Mouse (Mus musculus): ENCODE results near the gene Lgals8.
"Not testable (repeated sequence)": the region's sequence is repeated elsewhere in the genome, so short reads cannot be mapped to it uniquely, and the experiment has no call there.

The Lgals8 gene

GRCm38 (mm10) chr13:12464844-12465243 lies at the start of gene Lgals8:
Gene Lgals8, minus strand, starts transcription at chr13:12464944.
- in situ Hi-C loops (cut with MboI; ENCODE audit: low sequenced_read_pairs): no loop called here

- in situ Hi-C loops (cut with MboI; ENCODE audit: low sequenced_read_pairs): no loop called here
Measured at GRCm38 (mm10) chr13:12511189-12511965, 46.6 kb upstream of the Lgals8 start.

DNA sequence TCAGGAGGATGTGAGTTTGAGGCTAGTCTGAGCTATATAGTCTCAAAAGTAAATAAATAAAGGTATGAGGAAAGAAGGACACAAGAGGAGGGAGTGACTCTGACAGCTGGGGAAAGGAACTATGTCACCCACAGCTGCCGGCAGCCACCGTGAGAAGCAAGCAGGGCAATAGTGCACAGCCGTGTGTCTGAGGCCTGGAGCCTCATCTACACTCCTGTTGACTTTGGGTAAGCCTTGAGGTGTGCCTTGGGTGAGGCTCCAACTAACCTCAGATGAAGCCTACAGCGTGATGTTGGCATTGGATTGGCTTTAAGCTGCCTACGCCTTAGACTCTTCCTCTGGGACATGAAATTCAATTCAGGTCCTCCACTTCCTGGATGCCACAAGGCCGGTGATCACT lies 45.3 kb upstream of the Lgals8 start:
- in situ Hi-C loops (cut with MboI; ENCODE audit: low sequenced_read_pairs): no loop called here

DNA sequence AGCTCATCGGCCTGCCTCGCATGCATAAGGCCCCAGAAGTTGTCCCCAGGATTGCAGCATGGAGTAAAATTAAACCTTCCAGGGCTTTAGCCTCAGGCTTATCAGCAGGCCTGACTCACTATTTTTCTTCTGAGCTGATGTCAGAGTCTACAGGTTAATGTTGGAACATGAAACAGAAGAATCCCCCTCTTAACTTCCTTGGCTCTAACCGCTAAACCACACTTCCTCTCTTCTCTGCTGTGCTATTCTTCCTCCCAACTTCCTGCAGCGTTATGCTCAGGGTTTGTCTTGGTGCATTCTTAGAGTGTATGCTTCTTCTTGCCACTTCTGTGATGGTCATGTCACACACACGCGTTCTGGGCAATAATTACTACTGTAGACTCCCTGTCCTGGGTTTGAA lies 42.7 kb upstream of the Lgals8 start:
- in situ Hi-C loops (cut with MboI; ENCODE audit: low sequenced_read_pairs): no loop called here

- in situ Hi-C loops (cut with MboI; ENCODE audit: low sequenced_read_pairs): no loop called here
Measured at GRCm38 (mm10) chr13:12505359-12505758, 40.6 kb upstream of the Lgals8 start.

GRCm38 (mm10) chr13:12503238-12503751 lies 38.6 kb upstream of the Lgals8 start:
- in situ Hi-C loops (cut with MboI; ENCODE audit: low sequenced_read_pairs): no loop called here

GRCm38 (mm10) chr13:12502665-12503237 lies 38.0 kb upstream of the Lgals8 start:
- in situ Hi-C loops (cut with MboI; ENCODE audit: low sequenced_read_pairs): no loop called here

DNA sequence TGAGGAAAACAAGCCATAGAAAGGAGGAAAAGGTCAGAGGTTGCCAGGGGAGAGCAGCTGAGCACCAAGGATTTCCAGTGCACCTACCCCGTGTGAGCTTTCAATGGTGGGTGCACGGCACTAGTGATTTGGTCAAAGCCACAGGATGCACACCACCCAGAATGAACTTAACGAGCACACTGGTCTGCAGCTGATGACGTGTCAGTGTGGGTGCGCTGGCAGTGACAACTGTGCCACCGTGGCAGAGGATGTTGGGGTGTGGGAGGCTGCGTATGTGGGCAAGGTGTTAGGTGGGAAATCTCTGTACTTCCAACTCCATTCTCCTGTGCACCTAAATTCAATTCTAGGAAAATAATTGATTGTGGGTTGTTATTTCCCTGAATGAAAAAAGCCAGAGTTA lies 34.4 kb upstream of the Lgals8 start:
- in situ Hi-C loops (cut with MboI; ENCODE audit: low sequenced_read_pairs): no loop called here

DNA sequence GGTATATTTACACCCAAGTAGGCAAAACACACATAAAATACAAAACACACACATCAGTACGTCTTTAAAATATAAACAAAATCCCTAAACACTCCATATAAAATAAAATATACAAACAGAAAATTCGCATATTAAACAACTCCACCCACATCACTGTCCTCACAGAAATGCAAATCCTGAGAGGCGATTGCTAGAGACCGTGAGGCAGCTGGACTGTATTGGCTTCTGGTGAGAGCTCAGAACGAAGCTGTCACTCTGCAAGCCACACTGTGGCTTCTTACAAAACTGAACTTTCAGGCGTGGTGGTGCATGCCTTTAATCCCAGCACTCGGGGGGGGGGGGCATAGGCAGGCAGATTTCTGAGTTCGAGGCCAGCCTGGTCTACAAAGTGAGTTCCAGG lies 33.1 kb upstream of the Lgals8 start:
- in situ Hi-C loops (cut with MboI; ENCODE audit: low sequenced_read_pairs): no loop called here

GRCm38 (mm10) chr13:12494750-12495149 lies 30.0 kb upstream of the Lgals8 start:
- in situ Hi-C loops (cut with MboI; ENCODE audit: low sequenced_read_pairs): no loop called here

DNA sequence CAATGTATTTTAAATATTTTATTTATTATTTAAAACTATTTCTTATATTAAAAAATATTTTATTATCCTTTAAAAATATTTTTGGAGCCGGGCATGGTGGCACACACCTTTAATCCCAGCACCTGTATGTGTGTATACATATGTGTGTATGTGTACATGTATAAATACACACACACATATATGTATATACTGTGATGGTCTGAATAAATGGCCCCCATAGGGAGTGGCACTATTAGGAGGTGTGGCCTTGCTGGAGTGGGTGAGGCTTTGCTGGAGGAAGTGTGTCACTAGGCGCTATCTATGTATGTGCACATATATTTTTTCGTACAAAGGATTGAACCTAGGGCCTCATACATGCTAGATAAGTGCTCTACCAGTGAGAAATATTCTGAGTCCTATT lies 27.8 kb upstream of the Lgals8 start:
- in situ Hi-C loops (cut with MboI; ENCODE audit: low sequenced_read_pairs): no loop called here

DNA sequence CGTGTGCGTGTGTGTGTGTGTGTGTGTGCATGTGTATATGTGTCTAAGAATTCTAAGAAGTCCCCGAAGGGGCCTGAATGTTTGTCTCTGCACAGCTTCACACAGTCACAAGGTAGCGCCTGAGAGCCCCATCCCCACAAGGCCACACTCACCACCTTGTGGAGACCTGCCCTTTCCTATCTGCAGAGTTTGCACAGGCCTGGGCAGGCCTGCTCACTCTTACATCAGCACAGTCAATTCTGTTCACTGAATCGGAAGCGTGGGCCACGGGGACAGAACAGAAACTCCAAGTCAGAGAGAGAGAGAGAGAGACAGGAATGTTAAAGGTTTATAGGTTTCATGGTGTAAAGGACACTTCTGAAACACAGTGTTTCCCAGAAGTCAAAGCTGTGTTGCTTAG lies 20.9 kb upstream of the Lgals8 start:
- in situ Hi-C loops (cut with MboI; ENCODE audit: low sequenced_read_pairs): no loop called here

DNA sequence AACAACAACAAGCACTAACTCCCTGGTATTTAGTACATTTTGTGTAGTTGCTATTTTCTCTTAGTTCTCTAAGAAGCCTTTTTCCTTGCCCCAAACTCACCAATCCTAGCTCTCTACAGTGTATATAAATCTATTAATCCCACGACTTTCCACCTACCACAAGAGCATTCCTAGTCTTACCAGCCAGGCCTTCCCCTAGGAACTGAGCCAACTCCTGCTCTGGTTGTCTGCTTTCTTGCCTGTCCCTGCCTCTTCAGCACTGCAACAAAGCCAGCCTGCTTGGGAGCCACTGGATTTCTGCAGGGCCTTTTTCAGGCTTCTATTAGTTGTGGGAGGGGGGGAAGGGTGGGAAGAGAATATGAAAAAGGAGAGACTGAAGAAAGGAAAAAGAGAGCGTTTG lies 20.5 kb upstream of the Lgals8 start:
- in situ Hi-C loops (cut with MboI; ENCODE audit: low sequenced_read_pairs): no loop called here

- in situ Hi-C loops (cut with MboI; ENCODE audit: low sequenced_read_pairs): no loop called here
Measured at GRCm38 (mm10) chr13:12479802-12480201, 15.1 kb upstream of the Lgals8 start.

- in situ Hi-C loops (cut with MboI; ENCODE audit: low sequenced_read_pairs): no loop called here
Measured at GRCm38 (mm10) chr13:12478301-12478700, 13.6 kb upstream of the Lgals8 start.

- in situ Hi-C loops (cut with MboI; ENCODE audit: low sequenced_read_pairs): no loop called here
Measured at GRCm38 (mm10) chr13:12476886-12477285, 12.1 kb upstream of the Lgals8 start.

GRCm38 (mm10) chr13:12475239-12475638 lies 10.5 kb upstream of the Lgals8 start:
- in situ Hi-C loops (cut with MboI; ENCODE audit: low sequenced_read_pairs): no loop called here

DNA sequence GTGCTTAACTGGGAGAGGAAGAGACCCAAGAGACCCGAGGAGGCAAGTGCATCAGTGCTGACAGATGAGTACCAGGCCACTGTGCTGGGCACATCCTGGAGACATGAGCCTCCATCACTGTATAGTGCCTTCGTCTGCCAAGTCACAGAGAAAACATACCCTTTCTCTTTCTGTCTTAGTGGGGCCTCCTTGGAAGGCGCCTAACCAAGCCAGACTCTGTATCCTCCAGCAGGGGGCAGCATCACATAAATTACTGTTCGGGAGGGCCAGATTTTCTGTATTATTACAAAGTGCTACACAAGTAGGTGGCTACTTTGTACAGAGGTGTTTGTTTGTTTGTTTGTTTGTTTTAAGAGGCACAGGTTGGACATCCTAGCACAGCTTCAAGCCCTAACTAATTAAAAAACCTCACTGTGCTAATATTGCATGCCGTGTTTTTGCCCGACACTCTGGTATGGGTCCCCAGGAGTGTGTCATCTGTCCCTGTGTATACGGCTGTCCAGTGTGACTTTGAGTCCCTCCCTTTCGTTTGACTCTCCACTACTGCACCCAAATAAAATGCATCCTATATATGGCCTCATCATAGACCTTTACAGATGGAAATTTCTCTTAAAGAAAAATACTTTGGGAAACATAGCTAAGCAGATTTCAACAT lies 9.1 kb upstream of the Lgals8 start:
- in situ Hi-C loops (cut with MboI; ENCODE audit: low sequenced_read_pairs): loop anchor here (5.0 kb wide), 1 partner anchor 113 kb away; no protein-coding TSS in a partner anchor

- in situ Hi-C loops (cut with MboI; ENCODE audit: low sequenced_read_pairs): no loop called here
Measured at GRCm38 (mm10) chr13:12468488-12468887, 3.7 kb upstream of the Lgals8 start.

- in situ Hi-C loops (cut with MboI; ENCODE audit: low sequenced_read_pairs): not testable (repeated sequence)
Measured at GRCm38 (mm10) chr13:12464159-12464558, 585 bp downstream of the Lgals8 start.

GRCm38 (mm10) chr13:12462623-12463022 lies 2.1 kb downstream of the Lgals8 start:
- in situ Hi-C loops (cut with MboI; ENCODE audit: low sequenced_read_pairs): no loop called here

DNA sequence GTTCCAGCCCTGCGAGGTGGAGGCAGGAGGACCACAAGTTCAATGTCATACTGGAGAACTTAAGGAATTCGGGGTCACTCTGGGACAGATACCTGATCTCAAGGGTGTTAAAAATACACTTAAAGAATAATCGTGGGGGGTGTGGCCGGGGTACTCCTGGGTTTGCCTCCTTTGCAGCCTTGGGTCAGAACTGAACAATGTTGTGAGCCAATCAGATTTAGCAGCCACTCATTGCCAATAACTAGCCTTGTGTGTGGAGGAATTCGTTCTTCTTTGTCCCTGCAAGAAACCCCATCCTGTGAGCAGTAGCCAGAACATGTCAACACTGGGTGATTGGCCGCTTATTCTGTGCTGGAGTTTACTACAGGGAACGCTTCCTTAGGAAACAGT lies 3.0 kb downstream of the Lgals8 start:
- in situ Hi-C loops (cut with MboI; ENCODE audit: low sequenced_read_pairs): no loop called here

Measured in CH12F3 (cell line).